Mouse (Mus musculus): ENCODE results near the gene Tmem258.

DNA sequence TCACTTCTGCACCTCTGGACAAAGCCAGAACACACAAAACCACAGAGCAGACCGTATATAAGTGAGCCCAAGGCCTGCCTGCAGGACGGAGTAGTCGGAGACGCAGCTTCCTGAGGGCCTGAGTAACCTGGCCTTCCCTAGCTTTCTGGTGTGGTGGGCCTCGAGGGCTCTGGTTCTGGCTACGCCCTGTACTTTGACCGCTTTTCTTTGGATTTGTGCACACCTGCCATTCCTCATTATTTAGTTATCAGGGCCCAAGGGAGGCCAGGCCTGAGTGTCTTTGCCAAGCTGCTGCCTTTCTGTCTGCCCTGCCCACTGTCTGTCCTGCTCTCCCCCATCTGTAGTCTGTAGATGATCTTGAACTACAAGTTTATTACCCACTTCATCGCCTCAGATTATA lies 13.9 kb upstream of the Tmem258 start:
- TF ChIP-seq POLR2A (IDR thresholded peaks at IDR 0.05; ENCODE audit: low read depth, low read length) (no peak), CTCF (conservative IDR thresholded peaks at IDR 0.05; ENCODE audit: insufficient read depth, insufficient read length, low read depth, low read length) (no peak)
